Mouse (Mus musculus) neural tube, embryonic 10.5 days (tissue): ENCODE measurements around the gene Tubgcp3.
A peak's percentile ranks its signal among the peaks of the same experiment; 100 is the strongest.
"Not testable (repeated sequence)": the region's sequence is repeated elsewhere in the genome, so short reads cannot be mapped to it uniquely, and the experiment has no call there.

Experiments
- DNase-seq: peaks from one replicate; pipeline ENCODE4 v3.0.0-alpha.2; 2017; ENCODE audit warnings: low spot score; ENCODE audit errors: extremely low spot score

The Tubgcp3 gene

GRCm38 (mm10) chr8:12672056-12672881 lies at the start of gene Tubgcp3:
Tubgcp3 (minus strand) TSS chr8:12672248.
- peak; percentile 91 for DNase-seq

GRCm38 (mm10) chr8:12719091-12719490 lies 47.0 kb upstream of the Tubgcp3 start:
- DNase-seq, result no peak

- no peak for DNase-seq
These were observed 44.0 kb upstream of the Tubgcp3 start for GRCm38 (mm10) chr8:12715861-12716585.

- no peak for DNase-seq
These were observed 39.6 kb upstream of the Tubgcp3 start for GRCm38 (mm10) chr8:12711623-12712022.

GRCm38 (mm10) chr8:12703597-12703996 lies 31.5 kb upstream of the Tubgcp3 start:
- no peak for DNase-seq

- no peak for DNase-seq
These were observed 30.2 kb upstream of the Tubgcp3 start for GRCm38 (mm10) chr8:12702290-12702689.

- DNase-seq, result no peak
These were observed 26.7 kb upstream of the Tubgcp3 start for GRCm38 (mm10) chr8:12698660-12699277.

GRCm38 (mm10) chr8:12688851-12689250 lies 16.8 kb upstream of the Tubgcp3 start:
- no peak for DNase-seq

- DNase-seq, result peak; percentile 82
These were observed 5.5 kb upstream of the Tubgcp3 start for GRCm38 (mm10) chr8:12677529-12677928.

GRCm38 (mm10) chr8:12671473-12672055 lies 484 bp downstream of the Tubgcp3 start:
- DNase-seq, result no peak

GRCm38 (mm10) chr8:12670965-12671364 lies 1.1 kb downstream of the Tubgcp3 start:
- no peak for DNase-seq

GRCm38 (mm10) chr8:12668832-12669231 lies 3.2 kb downstream of the Tubgcp3 start:
- DNase-seq, result no peak

GRCm38 (mm10) chr8:12666530-12666929 lies 5.5 kb downstream of the Tubgcp3 start:
- not testable (repeated sequence) for DNase-seq

GRCm38 (mm10) chr8:12663105-12663456 lies 9.0 kb downstream of the Tubgcp3 start:
- no peak for DNase-seq

- DNase-seq, result no peak
These were observed 9.5 kb downstream of the Tubgcp3 start for GRCm38 (mm10) chr8:12662375-12663104.

- DNase-seq, result no peak
These were observed 14.6 kb downstream of the Tubgcp3 start for GRCm38 (mm10) chr8:12657411-12657810.

GRCm38 (mm10) chr8:12651246-12651645 lies 20.8 kb downstream of the Tubgcp3 start:
- no peak for DNase-seq

- no peak for DNase-seq
These were observed 21.6 kb downstream of the Tubgcp3 start for GRCm38 (mm10) chr8:12650495-12650894.

- DNase-seq, result no peak
These were observed 23.1 kb downstream of the Tubgcp3 start for GRCm38 (mm10) chr8:12648951-12649350.

GRCm38 (mm10) chr8:12646536-12646935 lies 25.5 kb downstream of the Tubgcp3 start:
- peak; percentile 18 for DNase-seq

- DNase-seq, result no peak
These were observed 27.2 kb downstream of the Tubgcp3 start for GRCm38 (mm10) chr8:12644894-12645293.
